In the genomic region with DNA sequence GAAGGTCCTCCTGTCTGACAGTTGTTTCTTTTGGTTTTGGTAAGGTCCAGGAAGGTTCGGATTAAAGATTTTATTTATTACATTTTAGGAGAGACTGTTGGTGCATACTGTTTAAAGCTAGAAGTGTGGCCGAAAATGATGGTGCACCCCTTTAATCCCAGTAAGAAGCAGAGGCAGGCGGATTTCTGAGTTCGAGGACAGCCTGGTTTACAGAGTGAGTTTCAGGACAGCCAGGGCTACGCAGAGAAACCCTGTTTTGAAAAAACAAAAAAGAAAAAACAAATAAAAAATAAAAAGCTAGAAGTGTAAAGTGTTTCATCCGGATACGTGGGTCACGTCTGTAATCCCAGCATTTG, we compare ENCODE assay signal across 8 mouse cellular contexts. TPM values are rescaled to one million over a fixed set of nuclear protein-coding genes. Genes with fewer than 3 reads are reported as not detected.
DNase-seq lines count a peak whose midpoint lies in the region; ATAC-seq and TF ChIP-seq lines count a peak whose summit lies in the region.

No protein-coding gene starts in this region.

- peak overlapping the region; percentile 60; the same call in 1 of the 2 replicates for H3K9ac ChIP-seq in kidney, embryonic 14.5 days (ENCODE audit: low read depth, low read length)
- no peak overlapping the region; the same call in 1 of the 2 replicates for H3K9ac ChIP-seq in hindbrain, postnatal 0 days (replicated peaks; ENCODE audit: low read length)
- H3K9ac ChIP-seq in midbrain, embryonic 14.5 days (replicated peaks; ENCODE audit: low read length): peak overlapping the region; percentile 49; the same call in 1 of the 2 replicates

- no peaks in the 10 kb centered on the region; the same call in 1 of the 2 replicates for H3K4me1 ChIP-seq in kidney, embryonic 14.5 days (ENCODE audit: control insufficient read depth, insufficient read depth, low read length)
- no peaks in the 10 kb centered on the region for H3K4me1 ChIP-seq in hindbrain, postnatal 0 days (ENCODE audit: insufficient read depth, low read length)
- no peaks in the 10 kb centered on the region for H3K4me1 ChIP-seq in midbrain, embryonic 14.5 days (ENCODE audit: control insufficient read depth, insufficient read depth, low read length)

- H3K36me3 ChIP-seq in kidney, embryonic 14.5 days (ENCODE audit: control insufficient read depth, insufficient read depth, low read length): no peaks in the 10 kb centered on the region
- H3K36me3 ChIP-seq in hindbrain, postnatal 0 days (ENCODE audit: insufficient read depth, low read length): no peaks in the 10 kb centered on the region
- H3K36me3 ChIP-seq in midbrain, embryonic 14.5 days (ENCODE audit: control insufficient read depth, insufficient read depth, low read length): no peaks in the 10 kb centered on the region

- H3K27ac ChIP-seq in kidney, embryonic 14.5 days (ENCODE audit: low read depth, low read length): no peak overlapping the region; the same call in 1 of the 2 replicates
- 0 out of 2 replicates have a peak overlapping the region, but pooled peaks have one; percentile 27 for H3K27ac ChIP-seq in hindbrain, postnatal 0 days
- peak overlapping the region; percentile 3; the same call in 1 of the 2 replicates for H3K27ac ChIP-seq in midbrain, embryonic 14.5 days (replicated peaks; ENCODE audit: low read depth, low read length)

- no peak for TF ChIP-seq CTCF in hindbrain, postnatal 0 days (IDR thresholded peaks at IDR 0.05; ENCODE audit: low read depth)

- WGBS in kidney, embryonic 14.5 days: 36% methylated on average over 8 of the region's 8 CpGs
- 34% methylated on average over 8 of the region's 8 CpGs for WGBS in hindbrain, postnatal 0 days
- 34% methylated on average over 8 of the region's 8 CpGs for WGBS in midbrain, embryonic 14.5 days

- no peaks in the 10 kb centered on the region for H3K9me3 ChIP-seq in kidney, embryonic 14.5 days (ENCODE audit: control insufficient read depth, low read length)
- H3K9me3 ChIP-seq in hindbrain, postnatal 0 days (ENCODE audit: low read length): no peaks in the 10 kb centered on the region
- H3K9me3 ChIP-seq in midbrain, embryonic 14.5 days (ENCODE audit: control insufficient read depth, low read length): no peaks in the 10 kb centered on the region

- ATAC-seq in kidney, embryonic 14.5 days (ENCODE audit: low FRiP score, low TSS enrichment): no peak
- ATAC-seq in common myeloid progenitor, adult 5-6 weeks (replicated peaks; ENCODE audit: low read depth, poor library complexity, severe bottlenecking): peak; percentile 16; the same call in 1 of the 2 replicates
- ATAC-seq in hindbrain, postnatal 0 days: no peak; the same call in 1 of the 2 replicates
- no peak; the same call in 1 of the 2 replicates for ATAC-seq in midbrain, embryonic 14.5 days (ENCODE audit: low FRiP score, low TSS enrichment)

- H3K27me3 ChIP-seq in kidney, embryonic 14.5 days (ENCODE audit: control insufficient read depth, insufficient read depth, low read length): no peaks in the 10 kb centered on the region
- no peaks in the 10 kb centered on the region for H3K27me3 ChIP-seq in hindbrain, postnatal 0 days (ENCODE audit: insufficient read depth, low read length)
- no peaks in the 10 kb centered on the region for H3K27me3 ChIP-seq in midbrain, embryonic 14.5 days (ENCODE audit: control insufficient read depth, insufficient read depth, low read length)

- H3K4me3 ChIP-seq in kidney, embryonic 14.5 days (ENCODE audit: low read length): peak overlapping the region; percentile 62
- H3K4me3 ChIP-seq in hindbrain, postnatal 0 days (ENCODE audit: low read length): peak overlapping the region; percentile 60
- peak overlapping the region; percentile 57 for H3K4me3 ChIP-seq in midbrain, embryonic 14.5 days (replicated peaks; ENCODE audit: low read depth, low read length)

- no peak for DNase-seq in kidney, adult 11 months
- DNase-seq in hindbrain, postnatal 0 days (ENCODE audit: low spot score): no peak
- no peak for DNase-seq in midbrain, embryonic 14.5 days
- DNase-seq in gastrocnemius, postnatal 36 days: no peak
- DNase-seq in left cerebral cortex, adult 9 months (ENCODE audit: low spot score in 2 of 2): no peak
- no peak for DNase-seq in urinary bladder, postnatal 10 days (ENCODE audit: low spot score)

- H3K4me2 ChIP-seq in kidney, embryonic 14.5 days (replicated peaks; ENCODE audit: low read depth, low read length): peak overlapping the region; percentile 52
- peak overlapping the region; percentile 60 for H3K4me2 ChIP-seq in hindbrain, postnatal 0 days (ENCODE audit: low read depth, low read length)
- H3K4me2 ChIP-seq in midbrain, embryonic 14.5 days (ENCODE audit: low read length): peak overlapping the region; percentile 64

- intact Hi-C loops in gastrocnemius, postnatal 36 days (cut with DNase I): no loop called here

RNA-seq across cellular contexts. Expression of gene Mfap1b, which starts 0.3 kb away (rescaled TPM):
- 47.8 and 53.2 TPM in 2 replicates for polyA plus RNA-seq in kidney, embryonic 14.5 days (2014; fragmentation: Nextera tagmentation; extraction: Ambion mirVana)
- total RNA-seq in common myeloid progenitor, adult 5-6 weeks (2017): 51.2 and 61.1 TPM in 2 replicates
- total RNA-seq in hindbrain, postnatal 0 days (2014; rRNA removed): 14.7 and 17.7 TPM in 2 replicates
- polyA plus RNA-seq in hindbrain, postnatal 0 days (2015; fragmentation: Nextera tagmentation; extraction: Ambion mirVana): 52.8 and 57.0 TPM in 2 replicates
- polyA plus RNA-seq in midbrain, embryonic 14.5 days (2014; fragmentation: Nextera tagmentation; extraction: Ambion mirVana): 74.5 and 75.5 TPM in 2 replicates
- 10 to 100 TPM; 17.4 to 21.8 TPM for total RNA-seq in gastrocnemius, postnatal 36 days (2021)

RNA-seq across cellular contexts. Expression of gene Serinc4, which starts 17.6 kb away (rescaled TPM):
- 0.20 and 0.24 TPM in 2 replicates for polyA plus RNA-seq in kidney, embryonic 14.5 days (2014; fragmentation: Nextera tagmentation; extraction: Ambion mirVana)
- 1.4 and 1.8 TPM in 2 replicates for total RNA-seq in common myeloid progenitor, adult 5-6 weeks (2017)
- 1.3 and 1.5 TPM in 2 replicates for total RNA-seq in hindbrain, postnatal 0 days (2014; rRNA removed)
- 0.57 and 1.1 TPM in 2 replicates for polyA plus RNA-seq in hindbrain, postnatal 0 days (2015; fragmentation: Nextera tagmentation; extraction: Ambion mirVana)
- 1.8 TPM in 2 replicates for polyA plus RNA-seq in midbrain, embryonic 14.5 days (2014; fragmentation: Nextera tagmentation; extraction: Ambion mirVana)
- total RNA-seq in gastrocnemius, postnatal 36 days (2021): not detected

RNA-seq across cellular contexts. Expression of gene Hypk, which starts 21.1 kb away (rescaled TPM):
- polyA plus RNA-seq in kidney, embryonic 14.5 days (2014; fragmentation: Nextera tagmentation; extraction: Ambion mirVana): 116 and 147 TPM in 2 replicates
- total RNA-seq in common myeloid progenitor, adult 5-6 weeks (2017): 76.4 and 129 TPM in 2 replicates
- 5.4 and 12.5 TPM in 2 replicates for total RNA-seq in hindbrain, postnatal 0 days (2014; rRNA removed)
- polyA plus RNA-seq in hindbrain, postnatal 0 days (2015; fragmentation: Nextera tagmentation; extraction: Ambion mirVana): 110 and 119 TPM in 2 replicates
- 92.4 and 102 TPM in 2 replicates for polyA plus RNA-seq in midbrain, embryonic 14.5 days (2014; fragmentation: Nextera tagmentation; extraction: Ambion mirVana)
- 10 to 100 TPM; 11.5 to 23.6 TPM for total RNA-seq in gastrocnemius, postnatal 36 days (2021)

RNA-seq across cellular contexts. Expression of gene Serf2, which starts 25.2 kb away (rescaled TPM):
- polyA plus RNA-seq in kidney, embryonic 14.5 days (2014; fragmentation: Nextera tagmentation; extraction: Ambion mirVana): 522 and 664 TPM in 2 replicates
- 300 and 324 TPM in 2 replicates for total RNA-seq in common myeloid progenitor, adult 5-6 weeks (2017)
- 420 and 667 TPM in 2 replicates for total RNA-seq in hindbrain, postnatal 0 days (2014; rRNA removed)
- 306 and 336 TPM in 2 replicates for polyA plus RNA-seq in hindbrain, postnatal 0 days (2015; fragmentation: Nextera tagmentation; extraction: Ambion mirVana)
- 352 and 382 TPM in 2 replicates for polyA plus RNA-seq in midbrain, embryonic 14.5 days (2014; fragmentation: Nextera tagmentation; extraction: Ambion mirVana)
- total RNA-seq in gastrocnemius, postnatal 36 days (2021): 100 to 1,000 TPM; 310 to 311 TPM

RNA-seq across cellular contexts. Expression of gene Ell3, which starts 30.1 kb away (rescaled TPM):
- polyA plus RNA-seq in kidney, embryonic 14.5 days (2014; fragmentation: Nextera tagmentation; extraction: Ambion mirVana): 12.0 and 12.2 TPM in 2 replicates
- not detected in 2 replicates for total RNA-seq in common myeloid progenitor, adult 5-6 weeks (2017)
- 0.58 TPM in 1 of 2 replicates, not detected in the other for total RNA-seq in hindbrain, postnatal 0 days (2014; rRNA removed)
- 1.4 and 1.7 TPM in 2 replicates for polyA plus RNA-seq in hindbrain, postnatal 0 days (2015; fragmentation: Nextera tagmentation; extraction: Ambion mirVana)
- 1.4 and 2.0 TPM in 2 replicates for polyA plus RNA-seq in midbrain, embryonic 14.5 days (2014; fragmentation: Nextera tagmentation; extraction: Ambion mirVana)
- not detected for total RNA-seq in gastrocnemius, postnatal 36 days (2021)
